Mouse (Mus musculus) testis, adult 2 months (tissue): Measurements from ENCODE around the gene Synj1. TPM values are rescaled to one million over a fixed set of nuclear protein-coding genes. Genes with fewer than 3 reads are reported as not detected.

Source experiments
- H3K27ac ChIP-seq: fragments of 200-500 bp; 2 replicates; pipeline ENCODE4 v1.5.1; 2012; ENCODE audit warnings: low read depth, low read length; ENCODE audit not compliant: control insufficient read depth, insufficient read depth
- H3K27me3 ChIP-seq: fragments of 200-500 bp; 2 replicates; pipeline ENCODE4 v1.6.1; 2012; ENCODE audit warnings: mild to moderate bottlenecking, low read length, moderate library complexity; ENCODE audit not compliant: control insufficient read depth, insufficient read depth
- H3K36me3 ChIP-seq: fragments of 200-500 bp; 2 replicates; pipeline ENCODE4 v1.6.1; 2012; ENCODE audit warnings: mild to moderate bottlenecking, low read length; ENCODE audit not compliant: control insufficient read depth, insufficient read depth
- H3K4me1 ChIP-seq: fragments of 200-500 bp; 2 replicates; pipeline ENCODE4 v1.6.1; 2012; ENCODE audit warnings: low read length; ENCODE audit not compliant: control insufficient read depth, insufficient read depth
- H3K4me3 ChIP-seq: fragments of 200-500 bp; 2 replicates; pipeline ENCODE4 v1.5.1; 2012; ENCODE audit warnings: low read depth, mild to moderate bottlenecking, low read length, moderate library complexity, mixed read lengths; ENCODE audit not compliant: control insufficient read depth
- CTCF ChIP-seq: fragments of 200-500 bp; IDR thresholded peaks from 2 replicates; pipeline ENCODE4 v1.5.1; 2012; ENCODE audit warnings: low read depth, mild to moderate bottlenecking, inconsistent platforms, low read length, moderate library complexity; ENCODE audit not compliant: control insufficient read depth, insufficient read depth, insufficient replicate concordance
- POLR2A ChIP-seq: fragments of 200-500 bp; IDR thresholded peaks from 2 replicates; pipeline ENCODE4 v1.6.1; 2012; ENCODE audit warnings: low read depth, mild to moderate bottlenecking, inconsistent platforms, low read length, moderate library complexity; ENCODE audit not compliant: control insufficient read depth
- polyA plus RNA-seq: library from polyadenylated mRNA; depleted of rRNA; stranded (reverse); fragments of >200 nt; gene quantifications from 2 replicates; pipeline ENCODE4 v1.2.3, GENCODE M21; 2012; rRNA removed

Synj1 gene
- polyA plus RNA-seq, result 15.5 and 18.9 TPM in 2 replicates

GRCm38 (mm10) chr16:91011021-91011683, at the start of gene Synj1:
Gene Synj1 (minus strand): TSS chr16:91011308.
- TF ChIP-seq CTCF (no peak), POLR2A (peak; percentile 96)
- peaks cover 4% of the 10 kb centered on the region; the same call in 1 of the 2 replicates for H3K4me1 ChIP-seq
- H3K4me3 ChIP-seq, result peak within 1 kb of the TSS; percentile 91
- H3K27ac ChIP-seq, result peak within 1 kb of the TSS; percentile 92
- H3K27me3 ChIP-seq, result no peaks in the 10 kb centered on the region
- no peaks in the 10 kb centered on the region for H3K36me3 ChIP-seq

- H3K4me3 ChIP-seq, result no peak overlapping the region
- H3K27me3 ChIP-seq, result no peaks in the 10 kb centered on the region
- TF ChIP-seq POLR2A (no peak), CTCF (no peak)
- no peaks in the 10 kb centered on the region for H3K4me1 ChIP-seq
- H3K36me3 ChIP-seq, result no peaks in the 10 kb centered on the region
- H3K27ac ChIP-seq, result no peak overlapping the region
Measured at GRCm38 (mm10) chr16:91057741-91058140, 46.6 kb upstream of the Synj1 start.

GRCm38 (mm10) chr16:91057261-91057660, 46.2 kb upstream of the Synj1 start:
- Histone ChIP-seq H3K4me3 (no peak overlapping the region), H3K27ac (no peak overlapping the region), H3K36me3 (no peaks in the 10 kb centered on the region), H3K27me3 (no peaks in the 10 kb centered on the region), H3K4me1 (no peaks in the 10 kb centered on the region)
- no peak for TF ChIP-seq CTCF
- TF ChIP-seq POLR2A, result no peak

- no peak overlapping the region for H3K27ac ChIP-seq
- no peaks in the 10 kb centered on the region for H3K36me3 ChIP-seq
- H3K4me1 ChIP-seq, result no peaks in the 10 kb centered on the region
- TF ChIP-seq CTCF (no peak), POLR2A (no peak)
- no peak overlapping the region for H3K4me3 ChIP-seq
- H3K27me3 ChIP-seq, result no peaks in the 10 kb centered on the region
Measured at GRCm38 (mm10) chr16:91056043-91056821, 45.1 kb upstream of the Synj1 start.

- Histone ChIP-seq H3K27me3 (no peaks in the 10 kb centered on the region), H3K36me3 (no peaks in the 10 kb centered on the region), H3K4me3 (no peak overlapping the region), H3K4me1 (no peaks in the 10 kb centered on the region), H3K27ac (no peak overlapping the region)
- no peak for TF ChIP-seq CTCF
- no peak for TF ChIP-seq POLR2A
Measured at GRCm38 (mm10) chr16:91055150-91055549, 44.0 kb upstream of the Synj1 start.

GRCm38 (mm10) chr16:91053599-91053998, 42.5 kb upstream of the Synj1 start:
- no peak overlapping the region for H3K4me3 ChIP-seq
- TF ChIP-seq CTCF (no peak), POLR2A (no peak)

GRCm38 (mm10) chr16:91045511-91045910, 34.4 kb upstream of the Synj1 start:
- Histone ChIP-seq H3K4me3 (peak overlapping the region; percentile 92), H3K4me1 (peaks cover 6% of the 10 kb centered on the region; the same call in 1 of the 2 replicates), H3K27me3 (no peaks in the 10 kb centered on the region), H3K27ac (no peak overlapping the region), H3K36me3 (no peaks in the 10 kb centered on the region)
- TF ChIP-seq POLR2A, result no peak
- peak; percentile 70; the same call in 1 of the 2 replicates for TF ChIP-seq CTCF

More at GRCm38 (mm10) chr16:91053599-91053998, 42.5 kb upstream of the Synj1 start:
- H3K27ac ChIP-seq, result no peak overlapping the region
- H3K27me3 ChIP-seq, result no peaks in the 10 kb centered on the region
- H3K4me1 ChIP-seq, result no peaks in the 10 kb centered on the region
- no peaks in the 10 kb centered on the region for H3K36me3 ChIP-seq
